Mouse (Mus musculus): ENCODE measurements around the gene Stk33. TPM values are rescaled to one million over a fixed set of nuclear protein-coding genes. Genes with fewer than 3 reads are reported as not detected.

Gene Stk33
- 6.5 and 7.8 TPM in 2 replicates for polyA plus RNA-seq (2012; rRNA removed)

GRCm38 (mm10) chr7:109438781-109439591, at the start of gene Stk33:
Gene Stk33 (minus strand): TSS chr7:109439081.

Other genes with a start within 250 kb of the Stk33 start
- gene Trim66, start 69.1 kb upstream of the Stk33 start, polyA plus RNA-seq (2012; rRNA removed): 0.84 and 1.1 TPM in 2 replicates
- gene Rpl27a, start 80.1 kb upstream of the Stk33 start, polyA plus RNA-seq (2012; rRNA removed): 613 and 619 TPM in 2 replicates

All from central nervous system, embryonic 14 days (tissue).